Mouse (Mus musculus): ENCODE data around the gene Chrna4. TPM values are rescaled to one million over a fixed set of nuclear protein-coding genes. Genes with fewer than 3 reads are reported as not detected.

Chrna4 gene
- polyA plus RNA-seq, 1 experiment from 2014 or later, result 3.6 TPM

DNA sequence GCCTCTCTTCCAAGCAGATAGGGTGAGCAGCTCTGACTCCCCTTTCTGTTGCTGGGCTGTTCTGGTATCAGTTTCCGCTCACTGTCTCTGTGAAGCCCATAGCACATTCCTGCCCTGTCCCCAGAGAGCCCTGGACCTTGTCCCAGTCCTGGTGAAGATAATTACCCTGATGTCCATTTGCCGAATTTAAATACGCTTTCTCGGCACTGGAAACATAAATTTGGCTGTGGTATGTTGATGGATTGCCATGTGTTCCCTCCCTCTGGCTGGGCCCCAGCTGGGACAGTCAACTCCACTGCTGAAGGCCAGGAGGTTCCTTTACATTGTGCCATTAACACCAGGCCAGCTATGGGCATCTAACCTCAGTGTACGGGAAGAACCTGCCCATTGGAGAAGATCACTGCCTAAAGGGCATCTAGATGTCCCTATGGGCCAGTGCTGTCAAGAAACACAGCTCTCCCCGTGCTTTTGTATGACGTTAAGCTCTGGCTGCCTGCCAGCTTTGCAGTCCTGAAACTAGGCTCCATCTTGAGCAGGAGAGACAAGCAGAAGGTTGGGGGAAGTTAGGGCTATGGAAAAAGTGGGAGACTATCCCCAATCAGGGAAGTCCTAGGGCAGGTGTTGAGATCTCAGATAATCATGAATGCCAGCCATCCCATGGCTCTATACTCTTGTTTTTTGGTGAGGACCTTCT is 5.1 kb upstream of the Chrna4 start:
- ATAC-seq (ENCODE audit: low read depth) (no peak), DNase-seq (ENCODE audit: low spot score) (peak; percentile 16)
- WGBS, result 59% methylated on average over 7 of the region's 7 CpGs
- Histone ChIP-seq H3K4me3 (ENCODE audit: low read depth, low read length) (no peak overlapping the region), H3K9ac (ENCODE audit: low read depth, low read length) (no peak overlapping the region), H3K4me1 (ENCODE audit: control insufficient read depth, insufficient read depth, low read length) (no peaks in the 10 kb centered on the region), H3K9me3 (ENCODE audit: control insufficient read depth, low read length) (no peaks in the 10 kb centered on the region), H3K4me2 (ENCODE audit: low read depth, low read length) (no peak overlapping the region), H3K27me3 (replicated peaks; ENCODE audit: control insufficient read depth, insufficient read depth, low read length) (no peaks in the 10 kb centered on the region), H3K36me3 (ENCODE audit: control insufficient read depth, insufficient read depth, low read length) (no peaks in the 10 kb centered on the region), H3K27ac (replicated peaks; ENCODE audit: low read depth, low read length) (no peak overlapping the region)

DNA sequence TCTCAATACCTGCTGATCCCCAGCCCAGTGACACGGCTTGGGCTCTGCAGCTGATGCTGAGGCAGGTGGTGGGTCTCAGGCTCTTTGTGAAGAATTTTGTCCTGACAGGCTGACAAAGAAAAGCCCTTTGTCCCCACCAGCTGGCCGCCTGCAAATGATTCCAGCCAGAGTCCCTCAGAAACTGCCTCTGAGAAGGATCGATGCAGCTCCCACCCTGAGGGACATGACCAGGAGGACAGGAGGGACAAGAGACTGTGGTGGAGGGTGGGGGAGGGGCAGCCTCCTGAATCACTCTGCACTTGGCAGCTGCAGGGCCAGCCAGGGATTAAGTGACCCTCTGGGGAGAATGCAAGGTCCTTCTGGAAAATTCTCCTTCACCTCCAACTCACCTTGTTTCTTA is 655 bp upstream of the Chrna4 start:
- Histone ChIP-seq H3K9ac (ENCODE audit: low read depth, low read length) (no peak overlapping the region), H3K4me3 (ENCODE audit: low read depth, low read length) (no peak overlapping the region), H3K36me3 (ENCODE audit: control insufficient read depth, insufficient read depth, low read length) (no peaks in the 10 kb centered on the region), H3K27ac (replicated peaks; ENCODE audit: low read depth, low read length) (no peak overlapping the region), H3K4me2 (ENCODE audit: low read depth, low read length) (no peak overlapping the region), H3K9me3 (ENCODE audit: control insufficient read depth, low read length) (no peaks in the 10 kb centered on the region), H3K4me1 (ENCODE audit: control insufficient read depth, insufficient read depth, low read length) (no peaks in the 10 kb centered on the region), H3K27me3 (replicated peaks; ENCODE audit: control insufficient read depth, insufficient read depth, low read length) (peaks cover 33% of the 10 kb centered on the region)
- DNase-seq (ENCODE audit: low spot score) (peak; percentile 53), ATAC-seq (ENCODE audit: low read depth) (peak; percentile 37; the same call in 1 of the 2 replicates)
- WGBS, result 8% methylated on average over 3 of the region's 3 CpGs

DNA sequence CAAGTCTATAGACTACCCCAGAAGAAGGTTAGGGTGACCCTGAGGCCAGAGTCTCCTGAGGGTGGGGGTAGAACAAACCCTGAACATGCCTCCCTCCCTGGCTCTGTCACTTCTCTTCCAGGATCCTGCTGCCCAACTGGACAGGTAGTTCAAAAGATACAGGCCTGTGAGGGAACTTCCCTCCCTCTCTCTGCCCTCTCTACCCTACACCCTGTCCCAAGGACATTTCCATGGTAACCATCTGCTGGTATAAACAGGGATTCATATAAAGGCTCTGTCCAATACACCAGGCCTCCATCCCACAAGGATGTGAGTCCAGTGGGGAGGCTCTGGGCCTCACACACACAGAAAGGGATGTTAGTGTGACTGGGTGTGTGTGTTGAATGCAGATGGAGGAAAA is 970 bp downstream of the Chrna4 start:
- no peak overlapping the region for H3K9ac ChIP-seq (ENCODE audit: low read depth, low read length)
- ATAC-seq (ENCODE audit: low read depth) (no peak), DNase-seq (ENCODE audit: low spot score) (no peak)
- H3K4me2 ChIP-seq (ENCODE audit: low read depth, low read length), result no peak overlapping the region
- H3K27ac ChIP-seq (replicated peaks; ENCODE audit: low read depth, low read length), result no peak overlapping the region
- H3K9me3 ChIP-seq (ENCODE audit: control insufficient read depth, low read length), result no peaks in the 10 kb centered on the region
- peaks cover 50% of the 10 kb centered on the region for H3K27me3 ChIP-seq (replicated peaks; ENCODE audit: control insufficient read depth, insufficient read depth, low read length)
- H3K4me3 ChIP-seq (ENCODE audit: low read depth, low read length), result no peak overlapping the region
- H3K36me3 ChIP-seq (ENCODE audit: control insufficient read depth, insufficient read depth, low read length), result no peaks in the 10 kb centered on the region
- peaks cover 3% of the 10 kb centered on the region; the same call in 1 of the 2 replicates for H3K4me1 ChIP-seq (ENCODE audit: control insufficient read depth, insufficient read depth, low read length)

DNA sequence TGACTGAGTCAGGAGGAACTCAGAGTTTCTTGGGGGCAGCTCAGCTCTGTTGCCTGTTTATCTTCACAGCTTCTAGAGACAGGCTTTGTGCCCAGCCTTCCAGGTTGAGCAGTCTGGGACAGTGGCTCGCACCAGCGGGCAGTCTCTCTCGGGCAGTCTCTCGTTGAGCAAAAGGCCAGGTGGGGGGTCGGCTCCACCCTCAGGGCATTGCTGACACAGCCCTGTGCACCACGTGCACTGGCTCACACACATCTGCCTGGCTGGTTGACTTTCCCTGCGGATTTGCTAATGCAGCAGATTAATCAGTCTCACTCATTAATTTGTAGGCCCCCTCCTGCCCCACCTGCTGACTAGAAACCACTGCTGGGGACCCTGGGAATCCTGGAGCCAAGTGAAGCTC is 1.4 kb downstream of the Chrna4 start:
- Histone ChIP-seq H3K27ac (replicated peaks; ENCODE audit: low read depth, low read length) (no peak overlapping the region), H3K4me3 (ENCODE audit: low read depth, low read length) (no peak overlapping the region), H3K27me3 (replicated peaks; ENCODE audit: control insufficient read depth, insufficient read depth, low read length) (peaks cover 53% of the 10 kb centered on the region), H3K4me2 (ENCODE audit: low read depth, low read length) (no peak overlapping the region), H3K36me3 (ENCODE audit: control insufficient read depth, insufficient read depth, low read length) (no peaks in the 10 kb centered on the region), H3K9ac (ENCODE audit: low read depth, low read length) (no peak overlapping the region), H3K9me3 (ENCODE audit: control insufficient read depth, low read length) (no peaks in the 10 kb centered on the region), H3K4me1 (ENCODE audit: control insufficient read depth, insufficient read depth, low read length) (peaks cover 3% of the 10 kb centered on the region; the same call in 1 of the 2 replicates)
- 9% methylated on average over 7 of the region's 7 CpGs for WGBS
- DNase-seq (ENCODE audit: low spot score), result peak; percentile 13
- ATAC-seq (ENCODE audit: low read depth), result no peak

DNA sequence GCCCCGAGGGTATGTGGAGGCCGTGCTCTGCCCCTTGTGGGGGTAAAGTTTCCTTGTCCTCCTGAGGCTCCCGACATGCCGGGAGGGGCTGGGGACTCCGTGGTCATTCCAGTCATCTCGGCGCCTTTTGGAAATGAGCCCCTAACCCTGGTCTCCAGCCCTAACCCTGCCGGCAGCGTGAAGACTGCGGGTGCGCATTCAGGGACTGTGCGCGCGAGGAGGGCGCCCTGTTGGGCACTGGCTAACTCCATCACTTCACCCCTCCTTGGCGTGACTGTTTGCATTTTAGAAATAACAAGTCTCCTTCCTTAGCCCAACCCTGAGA is 4.0 kb downstream of the Chrna4 start:
- no peak for ATAC-seq (ENCODE audit: low read depth)
- Histone ChIP-seq H3K4me2 (ENCODE audit: low read depth, low read length) (peak overlapping the region; percentile 95), H3K9me3 (ENCODE audit: control insufficient read depth, low read length) (no peaks in the 10 kb centered on the region), H3K4me1 (ENCODE audit: control insufficient read depth, insufficient read depth, low read length) (peaks cover 3% of the 10 kb centered on the region; the same call in 1 of the 2 replicates), H3K27ac (replicated peaks; ENCODE audit: low read depth, low read length) (no peak overlapping the region), H3K36me3 (ENCODE audit: control insufficient read depth, insufficient read depth, low read length) (no peaks in the 10 kb centered on the region), H3K9ac (ENCODE audit: low read depth, low read length) (peak overlapping the region; percentile 67), H3K27me3 (replicated peaks; ENCODE audit: control insufficient read depth, insufficient read depth, low read length) (peaks cover 53% of the 10 kb centered on the region), H3K4me3 (ENCODE audit: low read depth, low read length) (peak overlapping the region; percentile 63)
- DNase-seq (ENCODE audit: low spot score), result no peak
- WGBS, result 0% methylated on average over 14 of the region's 16 CpGs

- DNase-seq (ENCODE audit: low spot score), result peak; percentile 27
- Histone ChIP-seq H3K4me2 (ENCODE audit: low read depth, low read length) (peak overlapping the region; percentile 95), H3K27me3 (replicated peaks; ENCODE audit: control insufficient read depth, insufficient read depth, low read length) (peaks cover 53% of the 10 kb centered on the region), H3K36me3 (ENCODE audit: control insufficient read depth, insufficient read depth, low read length) (no peaks in the 10 kb centered on the region), H3K27ac (replicated peaks; ENCODE audit: low read depth, low read length) (no peak overlapping the region), H3K4me3 (ENCODE audit: low read depth, low read length) (peak overlapping the region; percentile 63), H3K9me3 (ENCODE audit: control insufficient read depth, low read length) (no peaks in the 10 kb centered on the region), H3K9ac (ENCODE audit: low read depth, low read length) (peak overlapping the region; percentile 67), H3K4me1 (ENCODE audit: control insufficient read depth, insufficient read depth, low read length) (peaks cover 3% of the 10 kb centered on the region; the same call in 1 of the 2 replicates)
- WGBS, result under 1% methylated on average over 35 of the region's 63 CpGs
- ATAC-seq (ENCODE audit: low read depth), result peak; percentile 57; the same call in 1 of the 2 replicates
Measured at GRCm38 (mm10) chr2:181038644-181039355, 4.5 kb downstream of the Chrna4 start.

- Histone ChIP-seq H3K4me2 (ENCODE audit: low read depth, low read length) (no peak overlapping the region), H3K4me1 (ENCODE audit: control insufficient read depth, insufficient read depth, low read length) (peaks cover 3% of the 10 kb centered on the region; the same call in 1 of the 2 replicates), H3K9me3 (ENCODE audit: control insufficient read depth, low read length) (no peaks in the 10 kb centered on the region), H3K27me3 (replicated peaks; ENCODE audit: control insufficient read depth, insufficient read depth, low read length) (peaks cover 43% of the 10 kb centered on the region), H3K9ac (ENCODE audit: low read depth, low read length) (no peak overlapping the region), H3K27ac (replicated peaks; ENCODE audit: low read depth, low read length) (no peak overlapping the region), H3K36me3 (ENCODE audit: control insufficient read depth, insufficient read depth, low read length) (no peaks in the 10 kb centered on the region), H3K4me3 (ENCODE audit: low read depth, low read length) (no peak overlapping the region)
- 74% methylated on average over 6 of the region's 6 CpGs for WGBS
- ATAC-seq (ENCODE audit: low read depth), result no peak
- DNase-seq (ENCODE audit: low spot score), result no peak
Measured at GRCm38 (mm10) chr2:181036561-181036960, 6.8 kb downstream of the Chrna4 start.

- 69% methylated on average over 7 of the region's 7 CpGs for WGBS
- ATAC-seq (ENCODE audit: low read depth) (no peak), DNase-seq (ENCODE audit: low spot score) (no peak)
- Histone ChIP-seq H3K9me3 (ENCODE audit: control insufficient read depth, low read length) (no peaks in the 10 kb centered on the region), H3K4me3 (ENCODE audit: low read depth, low read length) (no peak overlapping the region), H3K9ac (ENCODE audit: low read depth, low read length) (no peak overlapping the region), H3K27me3 (replicated peaks; ENCODE audit: control insufficient read depth, insufficient read depth, low read length) (peaks cover 31% of the 10 kb centered on the region), H3K36me3 (ENCODE audit: control insufficient read depth, insufficient read depth, low read length) (no peaks in the 10 kb centered on the region), H3K4me2 (ENCODE audit: low read depth, low read length) (no peak overlapping the region), H3K4me1 (ENCODE audit: control insufficient read depth, insufficient read depth, low read length) (peaks cover 3% of the 10 kb centered on the region; the same call in 1 of the 2 replicates), H3K27ac (replicated peaks; ENCODE audit: low read depth, low read length) (no peak overlapping the region)
Measured at GRCm38 (mm10) chr2:181035186-181035585, 8.2 kb downstream of the Chrna4 start.

Measured in embryonic facial prominence, embryonic 14.5 days (tissue).